Mouse (Mus musculus) megakaryocyte, embryonic 14.5 days (primary cell): ENCODE data around the gene Gm973. TPM values are rescaled to one million over a fixed set of nuclear protein-coding genes. Genes with fewer than 3 reads are reported as not detected.

Source experiments
- H3K27me3 ChIP-seq: replicated peaks from 2 replicates; pipeline ENCODE3; 2012; ENCODE audit warnings: inconsistent platforms
- H3K36me3 ChIP-seq: replicated peaks from 2 replicates; pipeline ENCODE3; 2012; ENCODE audit warnings: low read length, inconsistent platforms, mixed read lengths
- H3K4me1 ChIP-seq: 2 replicates; pipeline ENCODE4 v1.6.1; 2012; ENCODE audit warnings: inconsistent platforms
- H3K4me3 ChIP-seq: replicated peaks from 2 replicates; pipeline ENCODE3; 2012; ENCODE audit warnings: moderate library complexity, mild to moderate bottlenecking, inconsistent platforms
- H3K9me3 ChIP-seq: 2 replicates; pipeline ENCODE4 v1.6.1; 2012; ENCODE audit warnings: inconsistent platforms
- FLI1 ChIP-seq: IDR thresholded peaks from 2 replicates; pipeline ENCODE4 v1.6.1; 2012; ENCODE audit warnings: low read length, inconsistent platforms, mixed read lengths
- GATA1 ChIP-seq: IDR thresholded peaks from 3 replicates; pipeline ENCODE4 v1.6.1; 2012; ENCODE audit warnings: mixed read lengths, low read length, inconsistent platforms, borderline replicate concordance
- polyA plus RNA-seq: library from polyadenylated mRNA; stranded (reverse); fragments of >175 nt; gene quantifications from 2 replicates; pipeline ENCODE4 v1.2.3, GENCODE M21; 2012; ENCODE audit warnings: low replicate concordance; ENCODE audit not compliant: insufficient read depth

The Gm973 gene
- polyA plus RNA-seq, 1 experiment: not detected

DNA sequence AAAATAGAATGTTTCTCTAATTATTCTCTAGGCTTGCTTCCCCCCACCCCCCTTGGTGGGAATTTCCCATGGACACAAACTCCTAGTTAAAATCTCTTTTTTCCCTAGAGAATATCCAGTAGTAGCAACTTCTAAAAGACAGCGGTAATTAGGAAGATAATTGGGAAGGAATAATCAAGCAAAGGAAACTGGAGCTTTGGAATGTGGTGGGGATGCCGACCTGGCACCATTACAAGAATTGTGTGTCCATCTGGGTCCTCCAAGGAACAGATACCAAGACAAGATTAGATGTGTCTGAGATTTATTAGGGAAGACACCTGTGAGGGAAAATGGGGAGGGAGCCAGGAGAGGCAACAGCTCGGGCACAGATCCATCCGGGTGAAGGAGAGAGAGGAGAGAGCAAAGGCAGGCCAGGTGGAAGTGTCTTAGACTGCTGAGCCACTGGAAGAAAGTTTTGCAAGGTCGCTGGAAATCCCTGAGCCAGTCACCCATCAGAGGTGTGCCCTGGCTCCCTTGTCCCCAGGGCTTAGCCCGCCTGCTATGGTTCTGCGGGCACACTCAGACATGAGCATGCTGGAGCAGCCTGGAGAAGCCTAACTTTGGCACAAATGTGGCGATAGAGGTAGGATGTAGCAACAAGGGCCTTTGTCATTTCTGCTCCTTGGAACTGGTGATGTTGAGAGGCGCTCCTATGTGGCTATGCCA is 4.3 kb upstream of the Gm973 start:
- H3K4me3 ChIP-seq: no peak overlapping the region
- TF ChIP-seq GATA1 (no peak), FLI1 (no peak)
- H3K36me3 ChIP-seq: no peaks in the 10 kb centered on the region
- peaks cover 8% of the 10 kb centered on the region; the same call in 1 of the 2 replicates for H3K4me1 ChIP-seq
- no peaks in the 10 kb centered on the region for H3K9me3 ChIP-seq
- H3K27me3 ChIP-seq: peaks cover 35% of the 10 kb centered on the region

DNA sequence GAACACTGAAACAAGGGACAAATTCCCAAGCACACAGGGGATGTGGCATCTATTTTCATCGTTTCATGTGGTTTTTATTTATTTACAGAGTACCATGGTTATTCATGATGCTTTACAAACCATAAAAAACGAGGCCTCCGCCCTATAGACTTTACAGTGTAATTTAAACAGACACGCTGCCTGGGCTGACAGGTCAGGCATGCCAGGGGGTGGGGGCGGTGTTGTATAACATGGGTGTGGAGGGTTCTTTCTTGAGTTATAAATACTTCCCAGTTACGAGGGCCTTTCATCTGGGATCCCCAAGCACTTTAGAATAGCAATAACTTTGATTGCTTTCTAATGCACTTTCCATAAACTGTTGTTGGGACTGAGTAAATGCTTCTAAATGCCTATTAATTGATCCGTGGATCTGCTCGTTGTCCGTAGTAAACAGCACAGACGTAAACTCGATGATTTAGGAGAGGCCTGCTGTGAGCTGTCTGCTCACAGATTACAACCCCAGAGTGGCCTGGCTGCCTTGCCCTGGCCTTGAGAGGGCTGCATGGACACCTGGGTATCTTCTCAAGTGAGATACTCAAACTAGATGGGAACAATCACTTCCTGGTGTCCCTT is 4.3 kb downstream of the Gm973 start:
- Histone ChIP-seq H3K4me1 (peaks cover 9% of the 10 kb centered on the region; the same call in 1 of the 2 replicates), H3K9me3 (no peaks in the 10 kb centered on the region), H3K27me3 (peaks cover 39% of the 10 kb centered on the region), H3K4me3 (no peak overlapping the region), H3K36me3 (no peaks in the 10 kb centered on the region)
- TF ChIP-seq FLI1 (no peak), GATA1 (no peak)

DNA sequence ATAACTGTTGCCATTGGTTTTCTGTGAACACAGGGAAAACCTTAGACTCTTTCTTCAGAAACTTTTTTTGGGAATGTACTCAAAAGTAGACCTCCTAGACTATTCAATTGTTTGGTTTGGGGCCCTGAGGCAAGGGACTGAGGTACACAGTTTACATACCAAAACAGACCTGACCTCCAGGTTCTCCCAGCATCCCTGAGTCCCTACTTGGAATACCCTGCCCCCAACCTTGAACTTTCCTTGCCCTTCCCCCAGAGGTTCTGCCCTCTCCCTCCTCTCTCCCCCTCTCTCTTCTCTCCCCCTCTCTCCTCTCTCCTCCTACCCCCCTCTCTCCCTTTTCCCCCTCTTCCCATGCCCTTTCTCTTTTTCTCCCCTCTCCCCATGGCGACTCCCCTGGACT is 6.4 kb downstream of the Gm973 start:
- no peak for TF ChIP-seq GATA1
- TF ChIP-seq FLI1: no peak

DNA sequence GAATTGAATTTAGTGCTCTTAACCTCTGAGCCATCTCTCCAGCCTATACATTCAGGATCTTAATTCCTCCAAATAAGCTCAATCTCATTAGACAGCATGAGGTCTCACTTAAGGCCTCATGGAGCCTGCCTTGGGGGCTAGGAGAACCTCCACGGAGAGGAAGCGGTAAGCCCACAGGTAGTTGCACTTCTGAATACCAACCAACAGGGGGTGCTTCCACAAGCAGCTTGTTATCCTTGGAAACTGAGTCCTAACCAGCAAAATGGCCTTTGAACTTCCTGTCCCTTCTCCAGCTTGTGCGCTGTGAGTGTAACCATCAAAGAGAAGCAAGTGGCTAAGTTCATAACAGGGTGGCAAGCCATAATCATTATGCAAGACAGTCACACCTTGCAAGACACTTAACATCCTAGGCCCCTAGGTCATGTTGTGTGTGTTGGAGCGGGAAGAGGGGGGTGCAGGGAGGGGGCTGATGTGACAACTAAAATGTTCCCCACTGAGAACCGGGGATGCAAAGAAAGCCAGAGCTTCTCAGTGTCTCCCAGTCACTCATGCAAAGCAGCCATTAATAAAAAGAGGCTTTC is 7.4 kb downstream of the Gm973 start:
- no peaks in the 10 kb centered on the region for H3K4me1 ChIP-seq
- H3K9me3 ChIP-seq: peaks cover 14% of the 10 kb centered on the region
- TF ChIP-seq FLI1 (no peak), GATA1 (no peak)
- H3K27me3 ChIP-seq: peaks cover 32% of the 10 kb centered on the region
- no peak overlapping the region for H3K4me3 ChIP-seq
- no peaks in the 10 kb centered on the region for H3K36me3 ChIP-seq

More for the DNA sequence above, 6.4 kb downstream of the Gm973 start:
- Histone ChIP-seq H3K9me3 (peaks cover 14% of the 10 kb centered on the region), H3K36me3 (no peaks in the 10 kb centered on the region), H3K4me1 (no peaks in the 10 kb centered on the region), H3K27me3 (peaks cover 28% of the 10 kb centered on the region), H3K4me3 (no peak overlapping the region)

DNA sequence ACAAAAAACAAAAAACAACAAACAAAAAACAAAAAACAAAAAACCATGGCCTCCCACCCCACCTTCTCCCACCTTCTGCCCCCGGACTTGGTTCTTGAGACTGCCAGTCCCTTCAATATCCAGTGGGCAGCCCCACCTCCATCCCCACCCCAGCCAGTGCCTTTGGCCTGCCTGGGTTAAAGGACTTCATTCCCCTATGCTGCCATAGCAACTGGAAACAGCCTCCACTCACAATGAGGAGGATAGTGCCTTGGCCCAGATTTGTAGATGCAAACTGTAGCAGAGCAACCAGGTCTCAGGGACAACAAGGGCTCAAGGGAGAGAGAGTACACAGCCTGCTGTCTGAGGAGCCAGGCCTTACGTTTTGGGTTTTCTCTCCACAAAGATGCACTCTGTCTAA is 8.0 kb downstream of the Gm973 start:
- no peaks in the 10 kb centered on the region for H3K36me3 ChIP-seq
- TF ChIP-seq GATA1 (no peak), FLI1 (no peak)
- H3K27me3 ChIP-seq: peaks cover 28% of the 10 kb centered on the region
- H3K4me3 ChIP-seq: no peak overlapping the region
- peaks cover 14% of the 10 kb centered on the region for H3K9me3 ChIP-seq
- no peaks in the 10 kb centered on the region for H3K4me1 ChIP-seq

DNA sequence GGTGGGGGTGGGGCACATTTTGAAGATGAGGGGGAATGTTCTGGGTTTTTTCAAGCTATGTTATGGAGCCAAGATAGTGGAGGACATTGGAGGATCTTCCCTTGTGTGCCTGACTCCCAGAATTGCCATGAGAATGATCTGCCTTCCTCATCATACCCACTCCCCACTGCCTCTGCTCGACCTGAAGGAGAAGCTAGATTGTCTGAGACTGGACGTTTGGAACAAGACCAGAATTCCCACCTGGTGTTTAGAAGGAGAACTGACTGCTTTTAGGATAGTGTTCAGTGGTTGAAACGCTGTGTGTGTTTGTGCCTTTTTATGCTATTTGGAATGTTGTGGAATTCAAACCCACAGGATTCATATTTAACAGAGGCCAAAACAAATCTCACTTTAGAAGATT is 8.7 kb downstream of the Gm973 start:
- H3K36me3 ChIP-seq: no peaks in the 10 kb centered on the region
- no peak for TF ChIP-seq FLI1
- TF ChIP-seq GATA1: no peak

DNA sequence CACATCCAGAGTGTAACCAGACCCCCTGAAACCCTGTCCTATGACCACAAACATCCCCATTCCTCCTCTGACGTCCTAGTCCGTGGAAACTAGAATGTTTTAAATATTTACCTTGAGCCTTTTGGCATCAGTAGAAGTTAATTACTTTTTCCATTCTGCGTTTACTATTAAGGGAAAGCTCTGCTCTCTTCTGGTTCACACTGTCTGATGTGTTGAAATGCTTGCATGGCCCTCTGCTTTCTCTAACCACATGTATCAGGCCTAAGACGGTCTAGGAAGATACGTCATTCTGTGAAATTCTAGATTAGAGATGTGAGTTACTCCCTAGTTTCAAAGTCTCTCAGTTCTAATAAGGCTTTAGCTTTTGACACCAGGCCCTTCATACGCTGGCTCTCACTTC is 11.2 kb downstream of the Gm973 start:
- H3K4me3 ChIP-seq: no peak overlapping the region
- no peak for TF ChIP-seq FLI1
- TF ChIP-seq GATA1: no peak
- H3K27me3 ChIP-seq: peaks cover 26% of the 10 kb centered on the region
- peaks cover 14% of the 10 kb centered on the region for H3K9me3 ChIP-seq
- H3K36me3 ChIP-seq: no peaks in the 10 kb centered on the region
- no peaks in the 10 kb centered on the region for H3K4me1 ChIP-seq

More for the DNA sequence above, 8.7 kb downstream of the Gm973 start:
- Histone ChIP-seq H3K4me3 (no peak overlapping the region), H3K27me3 (peaks cover 23% of the 10 kb centered on the region), H3K4me1 (no peaks in the 10 kb centered on the region), H3K9me3 (peaks cover 14% of the 10 kb centered on the region)

DNA sequence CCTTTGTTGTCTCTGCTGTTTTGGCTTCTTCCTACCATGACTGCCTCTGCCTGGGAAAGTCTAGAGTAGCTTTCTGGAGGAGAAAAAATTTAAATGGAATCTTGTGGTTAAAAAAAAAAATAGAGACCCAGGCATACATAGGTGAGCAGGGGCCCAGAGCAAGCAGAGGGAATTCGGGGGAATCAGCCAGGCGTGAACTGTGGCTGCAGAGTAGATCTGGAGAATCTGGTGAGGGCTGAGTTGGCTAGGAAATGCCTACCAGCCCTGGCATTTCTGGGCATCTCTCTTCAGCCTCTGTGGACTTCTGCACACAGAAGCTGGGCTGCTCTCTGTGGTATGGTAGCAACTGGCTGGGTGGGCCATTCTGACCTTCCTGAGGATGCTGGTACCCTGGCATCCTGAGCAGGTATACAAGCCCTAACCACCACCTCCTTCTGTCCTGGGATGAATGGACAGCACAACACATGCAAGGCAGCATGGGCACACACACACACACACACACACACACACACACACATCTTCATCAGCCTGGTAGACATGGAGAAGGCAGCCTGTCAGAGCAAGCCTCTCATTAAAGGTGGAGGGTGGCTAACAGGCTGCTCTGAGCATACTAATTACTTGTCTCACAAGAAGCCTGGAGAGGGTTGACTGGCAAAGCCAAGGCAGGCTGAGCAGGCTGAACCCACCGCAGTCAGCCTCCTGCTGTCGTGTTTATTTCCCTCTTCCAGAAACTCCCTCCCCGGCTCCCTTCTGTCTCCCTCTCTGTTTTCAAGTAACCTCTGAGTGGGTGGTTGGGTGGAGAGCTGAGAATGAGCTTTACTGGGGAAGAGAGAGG is 19.1 kb downstream of the Gm973 start:
- Histone ChIP-seq H3K4me3 (no peak overlapping the region), H3K27me3 (peaks cover 25% of the 10 kb centered on the region), H3K36me3 (no peaks in the 10 kb centered on the region), H3K9me3 (no peaks in the 10 kb centered on the region), H3K4me1 (no peaks in the 10 kb centered on the region)
- TF ChIP-seq FLI1 (no peak), GATA1 (no peak)

DNA sequence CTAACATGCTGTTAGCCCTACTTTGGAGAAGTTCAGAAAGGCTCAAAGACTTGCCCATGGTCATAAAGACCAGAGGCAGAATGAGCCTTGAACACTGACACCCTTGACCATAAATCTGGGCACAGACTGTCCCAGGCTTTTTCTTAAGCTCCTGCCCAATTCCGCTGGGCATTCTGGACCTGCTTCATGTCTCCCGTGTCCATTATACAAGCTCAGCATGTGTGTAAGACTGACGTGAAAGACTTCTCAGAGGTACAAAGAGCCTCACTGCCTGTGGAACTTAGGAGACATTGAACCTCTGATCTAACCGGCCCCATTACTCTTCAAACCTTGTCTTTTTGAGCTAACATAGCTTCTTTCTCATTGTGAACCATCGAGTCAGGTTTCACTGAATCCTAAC is 22.3 kb downstream of the Gm973 start:
- no peak for TF ChIP-seq GATA1
- no peak for TF ChIP-seq FLI1
- Histone ChIP-seq H3K36me3 (no peaks in the 10 kb centered on the region), H3K9me3 (no peaks in the 10 kb centered on the region), H3K4me1 (no peaks in the 10 kb centered on the region), H3K27me3 (peaks cover 18% of the 10 kb centered on the region), H3K4me3 (no peak overlapping the region)

DNA sequence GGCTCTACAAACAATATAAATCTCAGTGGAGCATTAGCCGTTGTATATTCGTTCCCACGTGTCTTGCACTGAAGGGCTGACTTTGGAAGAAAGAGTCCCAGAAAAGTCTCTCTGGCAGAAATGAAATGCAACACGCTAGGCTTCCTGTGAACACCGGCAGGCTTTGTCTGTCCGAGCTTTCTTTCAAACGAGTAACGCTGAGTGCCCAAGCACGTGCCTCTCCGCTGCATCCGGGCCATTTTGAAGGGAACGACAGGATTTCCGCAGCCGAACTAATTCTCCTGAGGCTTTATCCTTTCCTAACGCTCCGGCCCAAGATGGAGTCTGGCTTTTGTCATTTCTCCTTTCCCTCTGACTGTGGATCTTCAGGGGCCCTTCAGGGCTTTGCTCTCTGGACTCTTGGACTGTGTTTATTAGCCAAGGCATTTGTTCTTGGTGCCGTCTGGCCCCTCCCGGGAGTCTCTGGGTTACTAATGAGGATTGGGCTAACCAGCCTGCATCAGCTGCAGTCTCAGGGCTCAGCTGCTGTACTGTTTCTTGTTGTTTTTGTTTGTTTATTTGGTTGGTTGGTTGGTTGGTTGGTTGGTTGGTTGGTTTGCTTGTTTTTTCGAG is 24.6 kb downstream of the Gm973 start:
- H3K9me3 ChIP-seq: no peaks in the 10 kb centered on the region
- H3K27me3 ChIP-seq: peaks cover 21% of the 10 kb centered on the region
- peaks cover 4% of the 10 kb centered on the region; the same call in 1 of the 2 replicates for H3K4me1 ChIP-seq
- TF ChIP-seq GATA1 (no peak), FLI1 (no peak)
- H3K36me3 ChIP-seq: no peaks in the 10 kb centered on the region
- H3K4me3 ChIP-seq: no peak overlapping the region
